Mouse (Mus musculus): ENCODE measurements around the gene Oprl1. TPM values are rescaled to one million over a fixed set of nuclear protein-coding genes. Genes with fewer than 3 reads are reported as not detected.
A peak's percentile ranks its signal among the peaks of the same experiment; 100 is the strongest.

Gene Oprl1
- total and polyA plus RNA-seq, 3 experiments: not detected

- TF ChIP-seq CTCF (IDR thresholded peaks at IDR 0.05) (no peak), EP300 (IDR thresholded peaks at IDR 0.05; ENCODE audit: insufficient read depth, low read depth, low read length) (no peak), POLR2A (IDR thresholded peaks at IDR 0.05; ENCODE audit: insufficient read depth, low read depth, low read length) (no peak)
Observed at GRCm38 (mm10) chr2:181721200-181721599, 6.4 kb downstream of the Oprl1 start.

GRCm38 (mm10) chr2:181722213-181722612 is 7.4 kb downstream of the Oprl1 start:
- no peaks in the 10 kb centered on the region for H3K36me3 ChIP-seq (ENCODE audit: control insufficient read depth, insufficient read depth, low read length)
- intact Hi-C loops (cut with DNase I): loop anchor here (2.0 kb wide), 1 partner anchor 145 kb away; no protein-coding TSS in a partner anchor
- 18% methylated on average over 3 of the region's 3 CpGs for whole genome bisulfite sequencing
- H3K27me3 ChIP-seq (ENCODE audit: control insufficient read depth, insufficient read depth, low read length): no peaks in the 10 kb centered on the region
- no peak overlapping the region for H3K9ac ChIP-seq (ENCODE audit: low read depth, low read length)
- H3K27ac ChIP-seq: no peak overlapping the region
- H3K79me2 ChIP-seq (replicated peaks; ENCODE audit: control insufficient read depth, insufficient read depth, low read length): no peaks in the 10 kb centered on the region
- no peak overlapping the region for H3K4me3 ChIP-seq
- no peaks in the 10 kb centered on the region for H3K4me1 ChIP-seq (ENCODE audit: control insufficient read depth, insufficient read depth, low read length)
- no peak for DNase-seq
- TF ChIP-seq POLR2A (IDR thresholded peaks at IDR 0.05; ENCODE audit: insufficient read depth, low read depth, low read length): no peak
- no peak for TF ChIP-seq EP300 (IDR thresholded peaks at IDR 0.05; ENCODE audit: insufficient read depth, low read depth, low read length)
- peak; percentile 63 for TF ChIP-seq CTCF (IDR thresholded peaks at IDR 0.05)

More at GRCm38 (mm10) chr2:181721200-181721599, 6.4 kb downstream of the Oprl1 start:
- Histone ChIP-seq H3K27me3 (ENCODE audit: control insufficient read depth, insufficient read depth, low read length) (no peaks in the 10 kb centered on the region), H3K27ac (no peak overlapping the region), H3K4me1 (ENCODE audit: control insufficient read depth, insufficient read depth, low read length) (no peaks in the 10 kb centered on the region), H3K36me3 (ENCODE audit: control insufficient read depth, insufficient read depth, low read length) (no peaks in the 10 kb centered on the region), H3K79me2 (replicated peaks; ENCODE audit: control insufficient read depth, insufficient read depth, low read length) (no peaks in the 10 kb centered on the region), H3K4me3 (no peak overlapping the region), H3K9ac (ENCODE audit: low read depth, low read length) (no peak overlapping the region)
- no peak for DNase-seq
- intact Hi-C loops (cut with DNase I): no loop called here

- no peaks in the 10 kb centered on the region for H3K79me2 ChIP-seq (replicated peaks; ENCODE audit: control insufficient read depth, insufficient read depth, low read length)
- intact Hi-C loops (cut with DNase I): no loop called here
- WGBS: 52% methylated on average over 9 of the region's 9 CpGs
Observed at GRCm38 (mm10) chr2:181727659-181728262, 12.9 kb downstream of the Oprl1 start.

GRCm38 (mm10) chr2:181730051-181730450 is 15.2 kb downstream of the Oprl1 start:
- no peak overlapping the region for H3K9ac ChIP-seq (ENCODE audit: low read depth, low read length)
- DNase-seq: no peak
- no peaks in the 10 kb centered on the region for H3K79me2 ChIP-seq (replicated peaks; ENCODE audit: control insufficient read depth, insufficient read depth, low read length)
- no peak overlapping the region for H3K27ac ChIP-seq
- intact Hi-C loops (cut with DNase I): no loop called here
- TF ChIP-seq EP300 (IDR thresholded peaks at IDR 0.05; ENCODE audit: insufficient read depth, low read depth, low read length) (no peak), CTCF (IDR thresholded peaks at IDR 0.05) (no peak), POLR2A (IDR thresholded peaks at IDR 0.05; ENCODE audit: insufficient read depth, low read depth, low read length) (no peak)
- H3K4me1 ChIP-seq (ENCODE audit: control insufficient read depth, insufficient read depth, low read length): no peaks in the 10 kb centered on the region
- no peaks in the 10 kb centered on the region for H3K27me3 ChIP-seq (ENCODE audit: control insufficient read depth, insufficient read depth, low read length)
- WGBS: 48% methylated on average over 3 of the region's 3 CpGs
- H3K4me3 ChIP-seq: no peak overlapping the region
- no peaks in the 10 kb centered on the region for H3K36me3 ChIP-seq (ENCODE audit: control insufficient read depth, insufficient read depth, low read length)

More at GRCm38 (mm10) chr2:181727659-181728262, 12.9 kb downstream of the Oprl1 start:
- H3K36me3 ChIP-seq (ENCODE audit: control insufficient read depth, insufficient read depth, low read length): no peaks in the 10 kb centered on the region
- DNase-seq: no peak
- H3K27ac ChIP-seq: no peak overlapping the region
- no peaks in the 10 kb centered on the region for H3K27me3 ChIP-seq (ENCODE audit: control insufficient read depth, insufficient read depth, low read length)
- TF ChIP-seq CTCF (IDR thresholded peaks at IDR 0.05) (no peak), EP300 (IDR thresholded peaks at IDR 0.05; ENCODE audit: insufficient read depth, low read depth, low read length) (no peak)
- no peaks in the 10 kb centered on the region for H3K4me1 ChIP-seq (ENCODE audit: control insufficient read depth, insufficient read depth, low read length)
- H3K4me3 ChIP-seq: no peak overlapping the region
- H3K9ac ChIP-seq (ENCODE audit: low read depth, low read length): no peak overlapping the region

GRCm38 (mm10) chr2:181752626-181753025 is 37.8 kb downstream of the Oprl1 start:
- no peaks in the 10 kb centered on the region for H3K36me3 ChIP-seq (ENCODE audit: control insufficient read depth, insufficient read depth, low read length)
- DNase-seq: no peak
- TF ChIP-seq POLR2A (IDR thresholded peaks at IDR 0.05; ENCODE audit: insufficient read depth, low read depth, low read length): no peak
- no peak for TF ChIP-seq CTCF (IDR thresholded peaks at IDR 0.05)
- no peak for TF ChIP-seq EP300 (IDR thresholded peaks at IDR 0.05; ENCODE audit: insufficient read depth, low read depth, low read length)
- H3K27me3 ChIP-seq (ENCODE audit: control insufficient read depth, insufficient read depth, low read length): peaks cover 2% of the 10 kb centered on the region; the same call in 1 of the 2 replicates
- H3K27ac ChIP-seq: no peak overlapping the region
- H3K4me3 ChIP-seq: no peak overlapping the region
- H3K9ac ChIP-seq (ENCODE audit: low read depth, low read length): no peak overlapping the region
- H3K79me2 ChIP-seq (replicated peaks; ENCODE audit: control insufficient read depth, insufficient read depth, low read length): no peaks in the 10 kb centered on the region
- no peaks in the 10 kb centered on the region for H3K4me1 ChIP-seq (ENCODE audit: control insufficient read depth, insufficient read depth, low read length)
- 54% methylated on average over 1 of the region's 1 CpGs for whole genome bisulfite sequencing
- intact Hi-C loops (cut with DNase I): no loop called here

- intact Hi-C loops (cut with DNase I): no loop called here
- Histone ChIP-seq H3K4me1 (ENCODE audit: control insufficient read depth, insufficient read depth, low read length) (no peaks in the 10 kb centered on the region), H3K4me3 (no peak overlapping the region), H3K36me3 (ENCODE audit: control insufficient read depth, insufficient read depth, low read length) (no peaks in the 10 kb centered on the region), H3K27me3 (ENCODE audit: control insufficient read depth, insufficient read depth, low read length) (no peaks in the 10 kb centered on the region), H3K27ac (no peak overlapping the region), H3K79me2 (replicated peaks; ENCODE audit: control insufficient read depth, insufficient read depth, low read length) (no peaks in the 10 kb centered on the region), H3K9ac (ENCODE audit: low read depth, low read length) (no peak overlapping the region)
- DNase-seq: no peak
- TF ChIP-seq EP300 (IDR thresholded peaks at IDR 0.05; ENCODE audit: insufficient read depth, low read depth, low read length): no peak
- no peak for TF ChIP-seq CTCF (IDR thresholded peaks at IDR 0.05)
- TF ChIP-seq POLR2A (IDR thresholded peaks at IDR 0.05; ENCODE audit: insufficient read depth, low read depth, low read length): no peak
- 47% methylated on average over 2 of the region's 2 CpGs for WGBS
Observed at GRCm38 (mm10) chr2:181758147-181758725, 43.4 kb downstream of the Oprl1 start.

Measured in heart, adult 2 months (tissue).